In genomic region chr8:90876722-90877429, GRCm38 (mm10) we compare ENCODE assay signal across 8 mouse cellular contexts. TPM values are rescaled to one million over a fixed set of nuclear protein-coding genes. Genes with fewer than 3 reads are reported as not detected.
A peak's percentile ranks its signal among the peaks of the same experiment; 100 is the strongest.
DNase-seq lines count a peak whose midpoint lies in the region; ATAC-seq lines count a peak whose summit lies in the region.

No protein-coding gene starts in this region.

- WGBS in hindbrain, embryonic 15.5 days: under 1% methylated on average over 24 of the region's 24 CpGs

- no peaks in the 10 kb centered on the region for H3K9me3 ChIP-seq in hindbrain, embryonic 15.5 days

- peak; percentile 55 for ATAC-seq in hindbrain, embryonic 15.5 days (ENCODE audit: low FRiP score, low read depth)

- peak overlapping the region; percentile 86 for H3K27ac ChIP-seq in hindbrain, embryonic 15.5 days (replicated peaks)

- DNase-seq in Muller cell, postnatal 12 days (ENCODE audit: inconsistent ontology term): peak; percentile 93
- DNase-seq in cerebellum, postnatal 14 days: peak; percentile 60 to 63
- peak; percentile 80 for DNase-seq in gastrocnemius, adult 18-20 months (ENCODE audit: low spot score)
- peak; percentile 69 to 84 for DNase-seq in left cerebral cortex, adult 18-20 months (ENCODE audit: low spot score in 2 of 2)
- DNase-seq in lung, postnatal 36 days: peak; percentile 89
- DNase-seq in retina, postnatal 7 days (ENCODE audit: low read depth, low spot score): peak; percentile 76
- DNase-seq in thymus, postnatal 4 days: peak; percentile 74

- peaks cover 26% of the 10 kb centered on the region for H3K4me1 ChIP-seq in hindbrain, embryonic 15.5 days (replicated peaks)

- no peaks in the 10 kb centered on the region for H3K36me3 ChIP-seq in hindbrain, embryonic 15.5 days

- peak overlapping the region; percentile 51 for H3K9ac ChIP-seq in hindbrain, embryonic 15.5 days

- H3K4me2 ChIP-seq in hindbrain, embryonic 15.5 days: peak overlapping the region; percentile 81

- H3K4me3 ChIP-seq in hindbrain, embryonic 15.5 days: peak overlapping the region; percentile 40

- H3K27me3 ChIP-seq in hindbrain, embryonic 15.5 days: no peaks in the 10 kb centered on the region

RNA-seq across cellular contexts. Expression of gene Chd9, which starts 48.7 kb away (rescaled TPM):
- 10 to 100 TPM; 28.7 to 53.9 TPM for total RNA-seq in gastrocnemius, adult 18-20 months (2021)
- polyA plus RNA-seq in hindbrain, embryonic 15.5 days (2015; fragmentation: Nextera tagmentation; extraction: Ambion mirVana): 94.7 and 100 TPM in 2 replicates
- 100 to 1,000 TPM; 175 to 214 TPM for total RNA-seq in left cerebral cortex, adult 18-20 months (2021)

RNA-seq across cellular contexts. Expression of gene Gm19935, which starts 59.7 kb away (rescaled TPM):
- total RNA-seq in gastrocnemius, adult 18-20 months (2021): not detected
- 3.7 and 3.8 TPM in 2 replicates for polyA plus RNA-seq in hindbrain, embryonic 15.5 days (2015; fragmentation: Nextera tagmentation; extraction: Ambion mirVana)
- 1 to 10 TPM in 1 of 2 experiments, under 1 TPM in 1; 0.94 to 2.4 TPM for total RNA-seq in left cerebral cortex, adult 18-20 months (2021)

Comparison
In these comparisons a context has a peak if more than half of its experiments do, and no peak if none do; other contexts are left out.
1. Peak in every context shown above with its lines: DNase-seq, ATAC-seq, H3K4me3 ChIP-seq and H3K27ac ChIP-seq.